Mouse (Mus musculus) macrophage (primary cell): ENCODE data around the gene Gm13090. TPM values are rescaled to one million over a fixed set of nuclear protein-coding genes. Genes with fewer than 3 reads are reported as not detected.

Experiments used
- H3K27ac ChIP-seq: fragments of 350-480 bp; formaldehyde crosslinking; 2 replicates; pipeline ENCODE4 v1.9.0; 2021
- H3K36me3 ChIP-seq: fragments of 350-480 bp; formaldehyde crosslinking; 2 replicates; pipeline ENCODE4 v1.9.0; 2021; ENCODE audit errors: inconsistent target
- H3K4me3 ChIP-seq: fragments of 350-480 bp; formaldehyde crosslinking; 2 replicates; pipeline ENCODE4 v1.9.0; 2021; ENCODE audit errors: inconsistent target
- H3K79me2 ChIP-seq: fragments of 350-480 bp; formaldehyde crosslinking; 2 replicates; pipeline ENCODE4 v1.9.0; 2021; ENCODE audit errors: inconsistent target
- WGBS: methylation state at CpG from one replicate; pipeline ENCODE4 v1.1.7; 2026; ENCODE audit warnings: inconsistent platforms; ENCODE audit not compliant: missing documents; 5-methylcytosine and 5-hydroxymethylcytosine counted together
- polyA plus RNA-seq: library from polyadenylated mRNA; stranded (reverse); fragments of 250-400 nt; gene quantifications from 3 replicates; pipeline ENCODE4 v1.2.4, GENCODE M21; 2018; ENCODE audit warnings: inconsistent platforms

Gene Gm13090
- polyA plus RNA-seq, 1 experiment from 2014 or later = not detected

- H3K4me3 ChIP-seq = no peak overlapping the region
- no peaks in the 10 kb centered on the region for H3K79me2 ChIP-seq
- H3K36me3 ChIP-seq = no peaks in the 10 kb centered on the region
- H3K27ac ChIP-seq = no peak overlapping the region
- WGBS = 23% methylated on average over 9 of the region's 10 CpGs
Measured at GRCm38 (mm10) chr4:151138135-151138534, 48.8 kb downstream of the Gm13090 start.

GRCm38 (mm10) chr4:151138586-151138985 is 49.2 kb downstream of the Gm13090 start:
- Histone ChIP-seq H3K79me2 (no peaks in the 10 kb centered on the region), H3K36me3 (no peaks in the 10 kb centered on the region), H3K4me3 (no peak overlapping the region), H3K27ac (no peak overlapping the region)
- WGBS = 26% methylated on average over 2 of the region's 2 CpGs

DNA sequence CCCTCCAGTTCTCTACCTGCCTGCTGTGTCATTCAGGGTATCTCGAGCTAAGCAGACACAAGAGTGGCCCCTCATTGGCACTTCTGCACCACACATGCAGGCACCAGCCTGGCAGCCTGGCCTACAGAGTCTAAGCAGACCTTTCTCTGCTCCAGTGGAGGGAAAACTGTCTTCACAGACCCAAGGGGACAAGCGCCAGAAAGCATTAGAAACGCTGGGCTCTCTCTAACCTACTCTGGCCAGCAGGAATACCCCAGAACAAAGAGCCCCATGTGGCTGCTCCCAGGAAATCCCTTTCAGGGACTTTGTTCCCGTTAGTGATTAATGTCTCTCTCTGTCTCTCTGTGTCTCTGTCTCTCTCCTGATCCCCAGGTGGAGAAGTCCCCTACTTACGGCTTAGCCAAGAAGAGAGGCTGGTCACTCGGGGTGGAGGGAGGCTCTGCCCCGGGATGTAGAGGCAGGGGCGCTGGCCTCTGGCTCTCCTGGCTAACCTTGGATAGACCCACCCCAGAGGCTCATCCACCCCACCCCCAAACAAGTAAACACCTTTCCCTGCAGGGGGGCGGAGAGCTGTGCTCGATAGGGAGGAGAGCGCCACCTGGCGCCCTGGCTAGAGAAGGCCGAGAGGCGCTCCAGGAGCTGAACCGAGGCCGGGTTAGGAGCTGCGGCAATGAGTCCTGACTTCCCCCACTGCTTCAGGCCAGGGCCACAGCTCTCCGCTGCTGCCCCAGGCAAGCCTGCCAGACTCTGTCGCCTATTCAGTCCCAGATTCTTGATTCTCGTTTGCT is 49.9 kb downstream of the Gm13090 start:
- H3K27ac ChIP-seq = no peak overlapping the region
- WGBS = 11% methylated on average over 20 of the region's 20 CpGs
- H3K36me3 ChIP-seq = no peaks in the 10 kb centered on the region
- no peaks in the 10 kb centered on the region for H3K79me2 ChIP-seq
- no peak overlapping the region for H3K4me3 ChIP-seq

- WGBS = 10% methylated on average over 17 of the region's 20 CpGs
- Histone ChIP-seq H3K27ac (no peak overlapping the region), H3K4me3 (no peak overlapping the region), H3K79me2 (no peaks in the 10 kb centered on the region), H3K36me3 (no peaks in the 10 kb centered on the region)
Measured at GRCm38 (mm10) chr4:151140368-151140982, 51.1 kb downstream of the Gm13090 start.

Other genes with a start within 250 kb of the Gm13090 start
- gene Errfi1, start 235.7 kb upstream of the Gm13090 start, polyA plus RNA-seq = 4.5 to 7.1 TPM (median 5.5 TPM) in 3 replicates
- 102 to 170 TPM (median 110 TPM) in 3 replicates for gene Park7, start 175.1 kb upstream of the Gm13090 start, polyA plus RNA-seq
- gene Tnfrsf9, start 175.0 kb upstream of the Gm13090 start, polyA plus RNA-seq = 0.12 to 0.17 TPM in 2 of 3 replicates, not detected in the other
- not detected in 3 replicates for gene Uts2, start 92.5 kb upstream of the Gm13090 start, polyA plus RNA-seq
- 0.85 to 6.5 TPM (median 1.4 TPM) in 3 replicates for gene Per3, start 44.9 kb upstream of the Gm13090 start, polyA plus RNA-seq
- 106 to 130 TPM (median 123 TPM) in 3 replicates for gene Vamp3, start 31.6 kb upstream of the Gm13090 start, polyA plus RNA-seq